Mouse (Mus musculus): ENCODE results near the gene Gdf10. TPM values are rescaled to one million over a fixed set of nuclear protein-coding genes. Genes with fewer than 3 reads are reported as not detected.

The Gdf10 gene
- 6.7 and 8.1 TPM in 2 replicates for polyA plus RNA-seq (2012; rRNA removed)

DNA sequence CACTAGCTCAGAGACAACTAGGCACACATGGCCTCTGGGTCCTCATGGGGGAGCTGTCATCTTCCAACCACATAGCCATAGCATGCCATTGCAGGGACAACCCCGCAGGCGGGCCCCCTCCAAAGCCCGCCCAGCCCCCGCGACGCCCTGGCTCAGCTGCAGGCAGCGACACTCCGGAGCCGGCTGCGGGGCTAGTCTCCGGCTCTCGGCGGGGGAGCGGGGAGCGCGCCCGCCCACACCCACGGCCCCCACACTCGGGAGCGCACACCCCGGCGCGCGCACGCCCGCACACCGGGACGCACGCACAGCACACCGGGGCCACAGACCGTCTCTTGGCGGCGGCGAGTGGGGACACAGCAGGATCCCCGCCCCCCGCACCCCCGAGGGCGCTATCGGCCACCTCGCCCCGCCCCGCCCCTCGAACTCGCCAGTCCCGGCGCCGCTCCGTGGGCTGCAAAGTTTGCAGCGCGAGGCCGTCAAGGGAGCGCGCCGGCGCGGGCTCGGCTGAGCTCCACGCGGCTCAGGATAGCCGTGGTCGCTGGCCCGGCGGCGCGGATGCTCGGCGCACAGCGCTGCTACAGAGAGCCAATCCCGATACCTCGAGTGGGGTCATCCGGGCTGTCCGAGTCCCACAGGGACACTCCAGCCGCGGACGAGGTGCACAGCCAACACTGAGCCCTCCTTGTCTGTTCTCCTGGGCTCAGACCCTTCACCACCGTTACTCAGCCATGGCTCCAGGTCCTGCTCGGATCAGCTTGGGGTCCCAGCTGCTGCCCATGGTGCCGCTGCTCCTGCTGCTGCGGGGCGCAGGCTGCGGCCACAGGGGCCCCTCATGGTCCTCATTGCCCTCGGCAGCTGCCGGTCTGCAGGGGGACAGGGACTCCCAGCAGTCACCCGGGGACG, at the start of gene Gdf10:
TSS of gene Gdf10 (plus strand) at position 420 of the 903 bp plus-strand sequence.

GRCm38 (mm10) chr14:33940739-33941138, 17.4 kb downstream of the Gdf10 start, which contains the start of gene Gdf2:
TSS of gene Gdf2 (plus strand) at chr14:33941039.

GRCm38 (mm10) chr14:33953761-33954160, 30.4 kb downstream of the Gdf10 start, which contains the start of gene Rbp3:
TSS of gene Rbp3 (plus strand) at chr14:33954003.

GRCm38 (mm10) chr14:33978604-33979059, 55.2 kb downstream of the Gdf10 start, which contains the start of gene Zfp488:
TSS of gene Zfp488 (minus strand) at chr14:33978764.

Other genes starting within 250 kb of the Gdf10 start
- 5.9 and 6.6 TPM in 2 replicates for gene Gdf2, start 17.5 kb downstream of the Gdf10 start, polyA plus RNA-seq (2012; rRNA removed)
- 0.01 and 0.02 TPM in 2 replicates for gene Rbp3, start 30.4 kb downstream of the Gdf10 start, polyA plus RNA-seq (2012; rRNA removed)
- gene Zfp488, start 55.2 kb downstream of the Gdf10 start, polyA plus RNA-seq (2012; rRNA removed): 0.01 TPM in 1 of 2 replicates, not detected in the other
- gene Gm30083, start 91.6 kb downstream of the Gdf10 start, polyA plus RNA-seq (2012; rRNA removed): not detected in 2 replicates
- gene Gm5460, start 93.2 kb downstream of the Gdf10 start, polyA plus RNA-seq (2012; rRNA removed): not detected in 2 replicates
- gene Antxrl, start 129.1 kb downstream of the Gdf10 start, polyA plus RNA-seq (2012; rRNA removed): not detected in 2 replicates
- gene Anxa8, start 162.4 kb downstream of the Gdf10 start, polyA plus RNA-seq (2012; rRNA removed): 0.52 and 0.73 TPM in 2 replicates
- gene A630023A22Rik, start 179.2 kb downstream of the Gdf10 start, polyA plus RNA-seq (2012; rRNA removed): not detected in 2 replicates
- 0.01 TPM in 2 replicates for gene Npy4r, start 228.9 kb downstream of the Gdf10 start, polyA plus RNA-seq (2012; rRNA removed)

Measured in liver, embryonic 18 days (tissue).